Comparison of ENCODE assay signal across 12 mouse cellular contexts in the genomic region with DNA sequence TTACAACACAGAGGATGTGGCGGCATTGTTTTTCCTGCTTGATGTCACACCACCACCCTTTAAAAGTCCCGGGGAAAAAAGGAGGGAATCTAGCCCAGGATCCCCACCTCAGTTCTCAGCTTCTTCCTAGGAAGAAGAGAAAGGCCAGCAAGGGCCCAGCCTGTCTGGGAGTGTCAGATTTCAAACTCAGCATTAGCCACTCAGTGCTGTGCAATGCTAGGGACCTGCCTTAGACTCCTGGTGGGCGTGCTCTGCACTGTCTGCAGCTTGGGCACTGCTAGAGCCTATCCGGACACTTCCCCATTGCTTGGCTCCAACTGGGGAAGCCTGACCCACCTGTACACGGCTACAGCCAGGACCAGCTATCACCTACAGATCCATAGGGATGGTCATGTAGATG. TPM values are rescaled to one million over a fixed set of nuclear protein-coding genes. Genes with fewer than 3 reads are reported as not detected.
DNase-seq lines count a peak whose midpoint lies in the region; ATAC-seq and TF ChIP-seq lines count a peak whose summit lies in the region.
"Had no signal": no experiment of that assay in that cellular context is flagged by ENCODE, and none has a peak within 500 bp of the region (broad histone marks: within the 10 kb centered on the region; RNA-seq: fewer than 3 reads in every experiment).

A gene (plus strand): TSS at position 86 of the 400 bp plus-strand sequence.

- intact Hi-C loops in heart, postnatal 14 days (cut with DNase I), result no loop called here

- peaks cover 14% of the 10 kb centered on the region for H3K4me1 ChIP-seq in heart, embryonic 10.5 days
- no peaks in the 10 kb centered on the region for H3K4me1 ChIP-seq in lung, embryonic 14.5 days (ENCODE audit: insufficient read depth)
- peaks cover 10% of the 10 kb centered on the region for H3K4me1 ChIP-seq in limb, embryonic 13.5 days

- H3K4me2 ChIP-seq in lung, embryonic 14.5 days, result peak within 1 kb of the TSS; percentile 32
- H3K4me2 ChIP-seq in limb, embryonic 13.5 days (replicated peaks), result peak within 1 kb of the TSS; percentile 22

- no peak within 1 kb of the TSS for H3K9ac ChIP-seq in lung, embryonic 14.5 days
- peak within 1 kb of the TSS; percentile 14; the same call in 1 of the 2 replicates for H3K9ac ChIP-seq in limb, embryonic 13.5 days
- H3K9ac ChIP-seq: forebrain, postnatal 0 days had no signal

- DNase-seq in heart, embryonic 10.5 days (ENCODE audit: low spot score), result peak; percentile 84
- DNase-seq in heart, postnatal 14 days, result no peak
- peak; percentile 78 for DNase-seq in lung, embryonic 14.5 days
- no peak for DNase-seq in lung, adult 18-20 months
- DNase-seq in embryo, embryonic 10.5 days (ENCODE audit: low spot score), result peak; percentile 80
- DNase-seq in cerebellum, postnatal 36 days, result no peak
- no peak for DNase-seq in frontal cortex, adult 2 months (ENCODE audit: extremely low spot score in 1 of 2, low spot score in 1 of 2)
- DNase-seq: cerebellum, adult 9-10 months; forebrain, postnatal 0 days had no signal

- H3K9me3 ChIP-seq in heart, embryonic 10.5 days, result no peaks in the 10 kb centered on the region
- no peaks in the 10 kb centered on the region for H3K9me3 ChIP-seq in lung, embryonic 14.5 days (ENCODE audit: low read depth, low read length)
- H3K9me3 ChIP-seq in limb, embryonic 13.5 days, result no peaks in the 10 kb centered on the region

- peaks cover 3% of the 10 kb centered on the region; the same call in 1 of the 2 replicates for H3K27me3 ChIP-seq in heart, embryonic 10.5 days (ENCODE audit: insufficient read depth, poor library complexity, severe bottlenecking)
- no peaks in the 10 kb centered on the region for H3K27me3 ChIP-seq in lung, embryonic 14.5 days (ENCODE audit: insufficient read depth, low read length)
- H3K27me3 ChIP-seq in limb, embryonic 13.5 days, result 0 out of 2 replicates have a peak, but pooled peaks cover 6% of the 10 kb centered on the region

- TF ChIP-seq CTCF in lung, embryonic 14.5 days (IDR thresholded peaks at IDR 0.05; ENCODE audit: low read depth), result peak; percentile 44

- H3K27ac ChIP-seq in heart, embryonic 10.5 days, result peak within 1 kb of the TSS; percentile 52
- H3K27ac ChIP-seq in lung, embryonic 14.5 days (ENCODE audit: low read depth), result no peak within 1 kb of the TSS
- H3K27ac ChIP-seq in limb, embryonic 13.5 days, result no peak within 1 kb of the TSS

- WGBS in heart, embryonic 10.5 days, result 11% methylated on average over 5 of the region's 5 CpGs
- WGBS in lung, embryonic 14.5 days, result 3% methylated on average over 5 of the region's 5 CpGs
- 11% methylated on average over 5 of the region's 5 CpGs for WGBS in limb, embryonic 13.5 days

- 0 out of 2 replicates have a peak within 1 kb of the TSS, but pooled peaks have one; percentile 22 for H3K4me3 ChIP-seq in heart, embryonic 10.5 days
- 0 out of 2 replicates have a peak within 1 kb of the TSS, but pooled peaks have one; percentile 4 for H3K4me3 ChIP-seq in lung, embryonic 14.5 days (ENCODE audit: low read depth, low read length)
- no peak within 1 kb of the TSS for H3K4me3 ChIP-seq in limb, embryonic 13.5 days

- no peaks in the 10 kb centered on the region for H3K36me3 ChIP-seq in heart, embryonic 10.5 days
- no peaks in the 10 kb centered on the region for H3K36me3 ChIP-seq in lung, embryonic 14.5 days (ENCODE audit: insufficient read depth)
- H3K36me3 ChIP-seq in limb, embryonic 13.5 days, result no peaks in the 10 kb centered on the region

- ATAC-seq in lung, embryonic 14.5 days (ENCODE audit: insufficient read depth), result peak; percentile 100
- peak; percentile 95; the same call in 1 of the 2 replicates for ATAC-seq in limb, embryonic 13.5 days (ENCODE audit: low FRiP score, low read depth)
- ATAC-seq: forebrain, postnatal 0 days; inflammation-experienced regulatory T-cells, adult 6 months had no signal

RNA-seq across cellular contexts. Expression of the gene that starts here (rescaled TPM):
- polyA plus RNA-seq in heart, embryonic 10.5 days (2016; fragmentation: Nextera tagmentation; extraction: Ambion mirVana), result 0.11 and 0.46 TPM in 2 replicates
- total RNA-seq in heart, postnatal 14 days (2021), result not detected
- not detected in 2 replicates for polyA plus RNA-seq in lung, embryonic 14.5 days (2014; fragmentation: Nextera tagmentation; extraction: Ambion mirVana)
- polyA plus RNA-seq in limb, embryonic 13.5 days (2015; fragmentation: Nextera tagmentation; extraction: Ambion mirVana), result 0.17 TPM in 1 of 2 replicates, not detected in the other
- polyA plus RNA-seq in frontal cortex, adult 2 months (2012; rRNA removed), result 0.84 and 0.88 TPM in 2 replicates
- polyA plus RNA-seq: spleen, adult 2 months had no signal

Comparison
In these comparisons a context has a peak if more than half of its experiments do, and no peak if none do; other contexts are left out.
1. Peak in DNase-seq, H3K4me3 ChIP-seq and H3K27ac ChIP-seq in heart, embryonic 10.5 days; RNA of the gene not detected or under 1 TPM.
2. Peak in DNase-seq, ATAC-seq, H3K4me3 ChIP-seq and H3K4me2 ChIP-seq in lung, embryonic 14.5 days; RNA of the gene not detected or under 1 TPM.
3. Peak in ATAC-seq, H3K9ac ChIP-seq and H3K4me2 ChIP-seq in limb, embryonic 13.5 days; RNA of the gene not detected or under 1 TPM.